Mouse (Mus musculus) erythroid progenitor cell, adult 5-6 weeks (primary cell): ENCODE results near the gene Hsd17b3. TPM values are rescaled to one million over a fixed set of nuclear protein-coding genes. Genes with fewer than 3 reads are reported as not detected.

Experiments used
- ATAC-seq: replicated peaks from 2 replicates; pipeline ENCODE4 v1.8.0; 2016; ENCODE audit warnings: moderate number of reproducible peaks, mild to moderate bottlenecking, moderate TSS enrichment, inconsistent platforms; ENCODE audit not compliant: poor library complexity, low FRiP score, severe bottlenecking
- total RNA-seq, 2 experiments: library from RNA; stranded (forward) in 1 of 2; stranded (reverse) in 1 of 2; fragments of 150-400 nt in 1 of 2; fragments of 186-747, 209-891 nt in 1 of 2; gene quantifications; 2 replicates each; pipeline versions ENCODE4 v1.2.3 to v1.2.4; 2015 to 2017; ENCODE audit warnings: low replicate concordance in 2 of 2

The Hsd17b3 gene
- total RNA-seq (2015; ENCODE audit: low replicate concordance) = not detected in 2 replicates
- total RNA-seq (2017; ENCODE audit: low replicate concordance) = not detected in 2 replicates

- no peak for ATAC-seq
Measured at GRCm38 (mm10) chr13:64089130-64089529, at the start of gene Hsd17b3. Hsd17b3 (minus strand) TSS chr13:64089230.

GRCm38 (mm10) chr13:64129616-64130375 is 40.8 kb upstream of the Hsd17b3 start:
- no peak for ATAC-seq

GRCm38 (mm10) chr13:64128858-64129615 is 40.0 kb upstream of the Hsd17b3 start, which contains the start of gene Slc35d2:
Slc35d2 (minus strand) TSS chr13:64129368.
- peak; percentile 87 for ATAC-seq

GRCm38 (mm10) chr13:64126316-64126715 is 37.3 kb upstream of the Hsd17b3 start:
- ATAC-seq = no peak

GRCm38 (mm10) chr13:64124886-64125285 is 35.9 kb upstream of the Hsd17b3 start:
- no peak for ATAC-seq

GRCm38 (mm10) chr13:64123491-64124188 is 34.6 kb upstream of the Hsd17b3 start:
- no peak for ATAC-seq

GRCm38 (mm10) chr13:64120760-64121159 is 31.7 kb upstream of the Hsd17b3 start:
- ATAC-seq = no peak

GRCm38 (mm10) chr13:64117442-64117841 is 28.4 kb upstream of the Hsd17b3 start:
- ATAC-seq = no peak

- ATAC-seq = no peak
Measured at GRCm38 (mm10) chr13:64110421-64110820, 21.4 kb upstream of the Hsd17b3 start.

- no peak for ATAC-seq
Measured at GRCm38 (mm10) chr13:64108381-64108850, 19.4 kb upstream of the Hsd17b3 start.

GRCm38 (mm10) chr13:64107535-64107934 is 18.5 kb upstream of the Hsd17b3 start:
- no peak for ATAC-seq

- no peak for ATAC-seq
Measured at GRCm38 (mm10) chr13:64107105-64107504, 18.1 kb upstream of the Hsd17b3 start.

- ATAC-seq = no peak
Measured at GRCm38 (mm10) chr13:64105690-64106089, 16.7 kb upstream of the Hsd17b3 start.

- ATAC-seq = peak; percentile 49; the same call in 1 of the 2 replicates
Measured at GRCm38 (mm10) chr13:64100186-64100585, 11.2 kb upstream of the Hsd17b3 start.

GRCm38 (mm10) chr13:64098992-64099391 is 10.0 kb upstream of the Hsd17b3 start:
- ATAC-seq = no peak

GRCm38 (mm10) chr13:64093341-64093740 is 4.3 kb upstream of the Hsd17b3 start:
- ATAC-seq = no peak

GRCm38 (mm10) chr13:64092752-64093151 is 3.7 kb upstream of the Hsd17b3 start:
- no peak for ATAC-seq

GRCm38 (mm10) chr13:64092141-64092540 is 3.1 kb upstream of the Hsd17b3 start:
- no peak for ATAC-seq

- no peak for ATAC-seq
Measured at GRCm38 (mm10) chr13:64091006-64091405, 2.0 kb upstream of the Hsd17b3 start.

GRCm38 (mm10) chr13:64090278-64090677 is 1.2 kb upstream of the Hsd17b3 start:
- no peak for ATAC-seq
